30 mouse cellular contexts compared by ENCODE assay signal in genomic region chr16:15368383-15369163, GRCm38 (mm10). TPM values are rescaled to one million over a fixed set of nuclear protein-coding genes. Genes with fewer than 3 reads are reported as not detected.
DNase-seq lines count a peak whose midpoint lies in the region; ATAC-seq lines count a peak whose summit lies in the region.
"Had no signal": no experiment of that assay in that cellular context is flagged by ENCODE, and none has a peak within 500 bp of the region (broad histone marks: within the 10 kb centered on the region; RNA-seq: fewer than 3 reads in every experiment).

No protein-coding gene starts in this region.

- no peaks in the 10 kb centered on the region for H3K36me3 ChIP-seq in lung, embryonic 15.5 days
- no peaks in the 10 kb centered on the region for H3K36me3 ChIP-seq in midbrain, embryonic 15.5 days (replicated peaks)
- H3K36me3 ChIP-seq: embryonic facial prominence, embryonic 12.5 days; forebrain, embryonic 15.5 days; heart, embryonic 12.5 days; hindbrain, embryonic 13.5 days; limb, embryonic 13.5 days; midbrain, embryonic 12.5 days; neural tube, embryonic 13.5 days had no signal

- H3K4me2 ChIP-seq in lung, embryonic 15.5 days, result no peak overlapping the region
- no peak overlapping the region for H3K4me2 ChIP-seq in midbrain, embryonic 15.5 days
- H3K4me2 ChIP-seq: embryonic facial prominence, embryonic 12.5 days; forebrain, embryonic 15.5 days; heart, embryonic 12.5 days; hindbrain, embryonic 13.5 days; limb, embryonic 13.5 days; liver, embryonic 11.5 days; midbrain, embryonic 12.5 days; neural tube, embryonic 13.5 days had no signal

- ATAC-seq in lung, embryonic 15.5 days (ENCODE audit: borderline replicate concordance, extremely low read depth, low FRiP score, low TSS enrichment), result peak; percentile 99
- ATAC-seq in midbrain, embryonic 15.5 days (replicated peaks), result no peak
- ATAC-seq: forebrain, embryonic 15.5 days had no signal

- H3K4me1 ChIP-seq in lung, embryonic 15.5 days, result peaks cover 6% of the 10 kb centered on the region; the same call in 1 of the 2 replicates
- no peaks in the 10 kb centered on the region for H3K4me1 ChIP-seq in midbrain, embryonic 15.5 days
- H3K4me1 ChIP-seq: embryonic facial prominence, embryonic 12.5 days; forebrain, embryonic 15.5 days; heart, embryonic 12.5 days; hindbrain, embryonic 13.5 days; limb, embryonic 13.5 days; megakaryocyte, embryonic 14.5 days; midbrain, embryonic 12.5 days; neural tube, embryonic 13.5 days had no signal

- no peaks in the 10 kb centered on the region for H3K27me3 ChIP-seq in lung, embryonic 15.5 days
- no peaks in the 10 kb centered on the region for H3K27me3 ChIP-seq in midbrain, embryonic 15.5 days (replicated peaks)
- H3K27me3 ChIP-seq: embryonic facial prominence, embryonic 12.5 days; forebrain, embryonic 15.5 days; heart, embryonic 12.5 days; hindbrain, embryonic 13.5 days; limb, embryonic 13.5 days; megakaryocyte, embryonic 14.5 days; midbrain, embryonic 12.5 days; neural tube, embryonic 13.5 days had no signal

- WGBS in lung, embryonic 15.5 days, result 27% methylated on average over 4 of the region's 4 CpGs
- WGBS in midbrain, embryonic 15.5 days, result 78% methylated on average over 4 of the region's 4 CpGs

- H3K4me3 ChIP-seq in lung, embryonic 15.5 days, result no peak overlapping the region
- H3K4me3 ChIP-seq in midbrain, embryonic 15.5 days, result no peak overlapping the region
- H3K4me3 ChIP-seq: embryonic facial prominence, embryonic 12.5 days; forebrain, embryonic 15.5 days; gastrocnemius, adult 2 months; heart, embryonic 12.5 days; hindbrain, embryonic 13.5 days; limb, embryonic 13.5 days; megakaryocyte, embryonic 14.5 days; midbrain, embryonic 12.5 days; neural tube, embryonic 13.5 days had no signal

- H3K27ac ChIP-seq in lung, embryonic 15.5 days, result 0 out of 2 replicates have a peak overlapping the region, but pooled peaks have one; percentile 45
- H3K27ac ChIP-seq in midbrain, embryonic 15.5 days, result no peak overlapping the region
- H3K27ac ChIP-seq: embryonic facial prominence, embryonic 12.5 days; forebrain, embryonic 15.5 days; gastrocnemius, adult 2 months; hindbrain, embryonic 13.5 days; limb, embryonic 13.5 days; midbrain, embryonic 12.5 days; neural tube, embryonic 13.5 days had no signal

- no peaks in the 10 kb centered on the region for H3K9me3 ChIP-seq in lung, embryonic 15.5 days
- H3K9me3 ChIP-seq in midbrain, embryonic 15.5 days, result no peaks in the 10 kb centered on the region
- H3K9me3 ChIP-seq: embryonic facial prominence, embryonic 12.5 days; forebrain, embryonic 15.5 days; heart, embryonic 12.5 days; hindbrain, embryonic 13.5 days; limb, embryonic 13.5 days; megakaryocyte, embryonic 14.5 days; midbrain, embryonic 12.5 days; neural tube, embryonic 13.5 days had no signal

- no peak overlapping the region for H3K9ac ChIP-seq in lung, embryonic 15.5 days
- no peak overlapping the region for H3K9ac ChIP-seq in midbrain, embryonic 15.5 days
- H3K9ac ChIP-seq: embryonic facial prominence, embryonic 12.5 days; forebrain, embryonic 15.5 days; heart, embryonic 12.5 days; hindbrain, embryonic 13.5 days; limb, embryonic 13.5 days; midbrain, embryonic 12.5 days; neural tube, embryonic 13.5 days had no signal

- peak; percentile 16 to 50 for DNase-seq in lung, adult 18-20 months
- DNase-seq in lung, postnatal 25 days (ENCODE audit: low spot score), result peak; percentile 67
- no peak for DNase-seq in retina, embryonic 14.5 days (ENCODE audit: low spot score)
- DNase-seq in thymus, adult 18-20 months, result no peak
- DNase-seq: adrenal gland, adult 8-10 months; B cell, adult 2 months; cerebellum, adult 8-10 months; cerebellum, postnatal 25 days; gastrocnemius, adult 2 months; gastrocnemius, postnatal 36 days; heart, adult 18-20 months; heart, postnatal 4 days; kidney, adult 2 months; kidney, postnatal 36 days; right cerebral cortex, postnatal 14 days had no signal

RNA-seq across cellular contexts. Expression of gene Gm21897, which starts 51.3 kb away (rescaled TPM):
- polyA plus RNA-seq in lung, embryonic 15.5 days (2015; fragmentation: Nextera tagmentation; extraction: Ambion mirVana), result not detected in 2 replicates
- not detected in 2 replicates for polyA plus RNA-seq in midbrain, embryonic 15.5 days (2015; fragmentation: Nextera tagmentation; extraction: Ambion mirVana)
- polyA plus RNA-seq: embryonic facial prominence, embryonic 12.5 days; forebrain, embryonic 15.5 days; heart, embryonic 12.5 days; heart, postnatal 0 days; hindbrain, embryonic 13.5 days; kidney, adult 2 months; kidney, embryonic 16.5 days; limb, embryonic 13.5 days; liver, embryonic 11.5 days; liver, embryonic 16.5 days; midbrain, embryonic 12.5 days; neural tube, embryonic 13.5 days; small intestine, adult 2 months had no signal

Comparison
In these comparisons a context has a peak if more than half of its experiments do, and no peak if none do; other contexts are left out.
1. DNase-seq: peak in lung, adult 18-20 months (2 of 2) and lung, postnatal 25 days (single experiment); none in retina, embryonic 14.5 days (single experiment) and thymus, adult 18-20 months (0 of 2).